In genomic region chr7:124129019-124129418, GRCm38 (mm10) we compare ENCODE assay signal across 9 mouse cellular contexts.
DNase-seq lines count a peak whose midpoint lies in the region; ATAC-seq and TF ChIP-seq lines count a peak whose summit lies in the region.
"Had no signal": no experiment of that assay in that cellular context is flagged by ENCODE, and none has a peak within 500 bp of the region (broad histone marks: within the 10 kb centered on the region; RNA-seq: fewer than 3 reads in every experiment).

No protein-coding gene starts in this region.

- peak; percentile 16 for TF ChIP-seq RAD21 in CH12.LX (IDR thresholded peaks at IDR 0.05; ENCODE audit: low read depth, low read length)

- ATAC-seq in hindbrain, embryonic 11.5 days (ENCODE audit: low FRiP score), result no peak
- ATAC-seq in hindbrain, embryonic 13.5 days (ENCODE audit: low FRiP score), result no peak
- no peak for ATAC-seq in inflammation-experienced regulatory T-cells, adult 6 months

- H3K79me2 ChIP-seq in CH12.LX (replicated peaks; ENCODE audit: control insufficient read depth, extremely low read depth, insufficient read depth, poor library complexity, severe bottlenecking), result no peaks in the 10 kb centered on the region

- H3K4me3 ChIP-seq in hindbrain, embryonic 11.5 days (ENCODE audit: low read depth, low read length), result no peak overlapping the region
- no peak overlapping the region for H3K4me3 ChIP-seq in hindbrain, embryonic 13.5 days
- no peak overlapping the region for H3K4me3 ChIP-seq in CH12.LX (replicated peaks in 1 of 3; ENCODE audit: low read depth in 2 of 3, low read length in 2 of 3, poor library complexity in 1 of 3)

- WGBS in hindbrain, embryonic 11.5 days, result 14% methylated on average over 2 of the region's 2 CpGs
- WGBS in hindbrain, embryonic 13.5 days, result 11% methylated on average over 2 of the region's 2 CpGs

- in situ Hi-C loops in CH12.LX (cut with MboI; ENCODE audit: low pct_ligation_motif_present, low pct_unique_long_range_greater_than_20kb, low sequenced_read_pairs), result no loop called here

- peak; percentile 55 for DNase-seq in hindbrain, embryonic 11.5 days (ENCODE audit: low spot score)
- no peak for DNase-seq in CH12.LX (ENCODE audit: extremely low read depth)
- DNase-seq in brain, embryonic 18.5 days (ENCODE audit: low read depth, low spot score), result peak; percentile 45
- peak; percentile 14 for DNase-seq in hindlimb bud, embryonic 11.5 days (ENCODE audit: extremely low spot score, low read depth, low spot score)
- DNase-seq in retina, postnatal 1 day, result peak; percentile 72
- DNase-seq in testis, postnatal 10 days (ENCODE audit: low spot score), result no peak

- TF ChIP-seq EP300 in CH12.LX (IDR thresholded peaks at IDR 0.05; ENCODE audit: low read length), result no peak

- peak in 1 of 2 experiments; percentile 37; a peak in 2 of 4 replicates for TF ChIP-seq CTCF in CH12.LX (conservative IDR thresholded peaks at IDR 0.05 in 1 of 2, IDR thresholded peaks at IDR 0.05 in 1 of 2; ENCODE audit: low read depth in 2 of 2, low read length in 2 of 2)

- TF ChIP-seq POLR2A in CH12.LX (IDR thresholded peaks at IDR 0.05; ENCODE audit: low read depth, low read length), result no peak

- no peaks in the 10 kb centered on the region for H3K36me3 ChIP-seq in hindbrain, embryonic 11.5 days (ENCODE audit: control insufficient read depth, insufficient read depth, low read length)
- H3K36me3 ChIP-seq in hindbrain, embryonic 13.5 days, result no peaks in the 10 kb centered on the region
- H3K36me3 ChIP-seq in CH12.LX (replicated peaks in 1 of 2; ENCODE audit: control insufficient read depth in 1 of 2, insufficient read depth in 1 of 2, low read length in 1 of 2), result no peaks in the 10 kb centered on the region

- dilution Hi-C loops in CH12.LX (cut with MboI; ENCODE audit: extremely low pct_ligation_motif_present, extremely low pct_unique_long_range_greater_than_20kb, low sequenced_read_pairs), result no loop called here

- no peaks in the 10 kb centered on the region for H3K4me1 ChIP-seq in hindbrain, embryonic 11.5 days (replicated peaks; ENCODE audit: control insufficient read depth, insufficient read depth, low read length)
- H3K4me1 ChIP-seq in hindbrain, embryonic 13.5 days (replicated peaks), result no peaks in the 10 kb centered on the region; the same call in 1 of the 2 replicates
- H3K4me1 ChIP-seq in CH12.LX (ENCODE audit: control insufficient read depth in 1 of 2, insufficient read depth in 2 of 2), result no peaks in the 10 kb centered on the region

- H3K27ac ChIP-seq in hindbrain, embryonic 11.5 days (ENCODE audit: low read depth, low read length), result no peak overlapping the region
- no peak overlapping the region for H3K27ac ChIP-seq in hindbrain, embryonic 13.5 days
- no peak overlapping the region for H3K27ac ChIP-seq in CH12.LX (ENCODE audit: insufficient read depth, low read depth)
- H3K27ac ChIP-seq: macrophage had no signal

- no peak overlapping the region for H3K9ac ChIP-seq in hindbrain, embryonic 11.5 days (ENCODE audit: low read depth, low read length)
- no peak overlapping the region for H3K9ac ChIP-seq in hindbrain, embryonic 13.5 days
- no peak overlapping the region for H3K9ac ChIP-seq in CH12.LX (ENCODE audit: insufficient read depth, low read depth)

- H3K27me3 ChIP-seq in hindbrain, embryonic 11.5 days (ENCODE audit: control insufficient read depth, insufficient read depth, low read length), result no peaks in the 10 kb centered on the region
- H3K27me3 ChIP-seq in hindbrain, embryonic 13.5 days, result 0 out of 2 replicates have a peak, but pooled peaks cover 3% of the 10 kb centered on the region
- H3K27me3 ChIP-seq in CH12.LX (replicated peaks), result peaks cover 14% of the 10 kb centered on the region

- H3K9me3 ChIP-seq in hindbrain, embryonic 11.5 days (ENCODE audit: control insufficient read depth, low read length), result no peaks in the 10 kb centered on the region
- no peaks in the 10 kb centered on the region for H3K9me3 ChIP-seq in hindbrain, embryonic 13.5 days
- peaks cover 23% of the 10 kb centered on the region for H3K9me3 ChIP-seq in CH12.LX (replicated peaks; ENCODE audit: low read length)

- H3K4me2 ChIP-seq in hindbrain, embryonic 11.5 days (replicated peaks; ENCODE audit: low read depth, low read length), result no peak overlapping the region
- H3K4me2 ChIP-seq in hindbrain, embryonic 13.5 days, result no peak overlapping the region
- no peak overlapping the region for H3K4me2 ChIP-seq in CH12.LX (ENCODE audit: insufficient read depth, low read depth, poor library complexity, severe bottlenecking)

TF ChIP-seq in CH12.LX, 34 proteins besides CTCF, POLR2A, EP300 and RAD21:
- TF ChIP-seq IRF4 (IDR thresholded peaks at IDR 0.05; ENCODE audit: low read depth, low read length) (no peak), ZKSCAN1 (IDR thresholded peaks at IDR 0.05; ENCODE audit: borderline replicate concordance, low read depth, low read length) (no peak), GABPA (IDR thresholded peaks at IDR 0.05; ENCODE audit: insufficient replicate concordance, low read depth, low read length) (no peak), SMC3 (IDR thresholded peaks at IDR 0.05; ENCODE audit: low read depth, low read length) (no peak), ETS1 (conservative IDR thresholded peaks at IDR 0.05; ENCODE audit: low read depth, low read length) (no peak), MEF2A (IDR thresholded peaks at IDR 0.05; ENCODE audit: borderline replicate concordance, low read depth, low read length) (no peak)

Comparison
In these comparisons a context has a peak if more than half of its experiments do, and no peak if none do; other contexts are left out.
1. DNase-seq: peak in hindbrain, embryonic 11.5 days (single experiment), brain, embryonic 18.5 days (single experiment), hindlimb bud, embryonic 11.5 days (single experiment) and retina, postnatal 1 day (single experiment); none in CH12.LX (single experiment) and testis, postnatal 10 days (single experiment).